Mouse (Mus musculus) hindbrain, embryonic 10.5 days (tissue): ENCODE results near the gene Ranbp3. TPM values are rescaled to one million over a fixed set of nuclear protein-coding genes. Genes with fewer than 3 reads are reported as not detected.

Source experiments
- DNase-seq: peaks from one replicate; pipeline ENCODE4 v3.0.0-alpha.2; 2017; ENCODE audit warnings: low spot score
- H3K27ac ChIP-seq: fragments of 300-500 bp; sonication (generic); 2 replicates; pipeline ENCODE4 v1.5.1; 2016; ENCODE audit warnings: mild to moderate bottlenecking, moderate library complexity
- H3K27me3 ChIP-seq: fragments of 300-500 bp; sonication (generic); 2 replicates; pipeline ENCODE4 v1.6.1; 2016; ENCODE audit warnings: mild to moderate bottlenecking; ENCODE audit not compliant: poor library complexity, insufficient read depth, severe bottlenecking
- H3K36me3 ChIP-seq: fragments of 300-500 bp; sonication (generic); 2 replicates; pipeline ENCODE4 v1.6.1; 2016; ENCODE audit warnings: mild to moderate bottlenecking, moderate library complexity
- H3K4me1 ChIP-seq: fragments of 300-500 bp; sonication (generic); replicated peaks from 2 replicates; pipeline ENCODE4 v1.6.1; 2016; ENCODE audit warnings: mild to moderate bottlenecking
- H3K4me3 ChIP-seq: fragments of 300-500 bp; sonication (generic); 2 replicates; pipeline ENCODE4 v1.5.1; 2016; ENCODE audit warnings: mild to moderate bottlenecking, moderate library complexity
- H3K9me3 ChIP-seq: fragments of 300-500 bp; sonication (generic); 2 replicates; pipeline ENCODE4 v1.6.1; 2016; ENCODE audit warnings: mild to moderate bottlenecking, moderate library complexity
- WGBS: fragments of 180-500 bp; shearing (Covaris S2); methylation state at CpG from one replicate; pipeline ENCODE4 v1.1.7; 2016; 5-methylcytosine and 5-hydroxymethylcytosine counted together
- polyA plus RNA-seq: library from polyadenylated mRNA; unstranded; fragments of >200 nt; fragmentation: Nextera tagmentation; extraction: Ambion mirVana; gene quantifications from 2 replicates; pipeline ENCODE4 v1.2.1, GENCODE M21; 2016

Ranbp3 gene
- polyA plus RNA-seq, 1 experiment from 2014 or later = 130 TPM

- Histone ChIP-seq H3K27me3 (no peaks in the 10 kb centered on the region), H3K27ac (no peak overlapping the region), H3K36me3 (no peaks in the 10 kb centered on the region), H3K9me3 (no peaks in the 10 kb centered on the region), H3K4me1 (no peaks in the 10 kb centered on the region), H3K4me3 (no peak overlapping the region)
- 80% methylated on average over 2 of the region's 2 CpGs for WGBS
- DNase-seq = no peak
These were observed 18.3 kb upstream of the Ranbp3 start for GRCm38 (mm10) chr17:56654771-56655170.

- Histone ChIP-seq H3K27me3 (no peaks in the 10 kb centered on the region), H3K27ac (no peak overlapping the region), H3K36me3 (no peaks in the 10 kb centered on the region), H3K4me1 (peaks cover 2% of the 10 kb centered on the region), H3K9me3 (no peaks in the 10 kb centered on the region), H3K4me3 (no peak overlapping the region)
- DNase-seq = no peak
- WGBS = 83% methylated on average over 3 of the region's 3 CpGs
These were observed 17.8 kb upstream of the Ranbp3 start for GRCm38 (mm10) chr17:56655311-56655710.

GRCm38 (mm10) chr17:56656171-56656570 lies 16.9 kb upstream of the Ranbp3 start:
- DNase-seq = no peak
- H3K4me3 ChIP-seq = no peak overlapping the region
- H3K27me3 ChIP-seq = no peaks in the 10 kb centered on the region
- no peaks in the 10 kb centered on the region for H3K36me3 ChIP-seq
- WGBS = 91% methylated on average over 6 of the region's 6 CpGs
- H3K4me1 ChIP-seq = peaks cover 8% of the 10 kb centered on the region
- no peaks in the 10 kb centered on the region for H3K9me3 ChIP-seq
- no peak overlapping the region for H3K27ac ChIP-seq

- Histone ChIP-seq H3K36me3 (no peaks in the 10 kb centered on the region), H3K4me3 (peak overlapping the region; percentile 40), H3K9me3 (no peaks in the 10 kb centered on the region), H3K27me3 (peaks cover 22% of the 10 kb centered on the region), H3K27ac (peak overlapping the region; percentile 82), H3K4me1 (peaks cover 32% of the 10 kb centered on the region)
- DNase-seq = no peak
- WGBS = 57% methylated on average over 3 of the region's 3 CpGs
These were observed 9.4 kb upstream of the Ranbp3 start for GRCm38 (mm10) chr17:56663659-56664058.

- H3K4me1 ChIP-seq = peaks cover 37% of the 10 kb centered on the region
- peak overlapping the region; percentile 40 for H3K4me3 ChIP-seq
- peak overlapping the region; percentile 82 for H3K27ac ChIP-seq
- peaks cover 22% of the 10 kb centered on the region for H3K27me3 ChIP-seq
- 2% methylated on average over 10 of the region's 10 CpGs for WGBS
- no peaks in the 10 kb centered on the region for H3K9me3 ChIP-seq
- DNase-seq = peak; percentile 70
- no peaks in the 10 kb centered on the region for H3K36me3 ChIP-seq
These were observed 8.8 kb upstream of the Ranbp3 start for GRCm38 (mm10) chr17:56664333-56664732.

- no peaks in the 10 kb centered on the region for H3K9me3 ChIP-seq
- no peak overlapping the region for H3K4me3 ChIP-seq
- H3K4me1 ChIP-seq = peaks cover 28% of the 10 kb centered on the region
- no peak for DNase-seq
- peaks cover 25% of the 10 kb centered on the region for H3K27me3 ChIP-seq
- no peak overlapping the region for H3K27ac ChIP-seq
- H3K36me3 ChIP-seq = no peaks in the 10 kb centered on the region
- 93% methylated on average over 4 of the region's 4 CpGs for WGBS
These were observed 6.7 kb upstream of the Ranbp3 start for GRCm38 (mm10) chr17:56666384-56666783.

- no peaks in the 10 kb centered on the region for H3K36me3 ChIP-seq
- no peaks in the 10 kb centered on the region for H3K9me3 ChIP-seq
- no peak for DNase-seq
- H3K4me3 ChIP-seq = no peak overlapping the region; the same call in 1 of the 2 replicates
- H3K27me3 ChIP-seq = peaks cover 25% of the 10 kb centered on the region
- peaks cover 33% of the 10 kb centered on the region for H3K4me1 ChIP-seq
- H3K27ac ChIP-seq = no peak overlapping the region
- WGBS = 72% methylated on average over 3 of the region's 3 CpGs
These were observed 5.5 kb upstream of the Ranbp3 start for GRCm38 (mm10) chr17:56667591-56667990.

GRCm38 (mm10) chr17:56668384-56669144 lies 4.5 kb upstream of the Ranbp3 start:
- peak; percentile 89 for DNase-seq
- Histone ChIP-seq H3K4me1 (peaks cover 35% of the 10 kb centered on the region), H3K9me3 (no peaks in the 10 kb centered on the region), H3K4me3 (peak overlapping the region; percentile 55), H3K27ac (no peak overlapping the region), H3K27me3 (peaks cover 25% of the 10 kb centered on the region), H3K36me3 (0 out of 2 replicates have a peak, but pooled peaks cover 2% of the 10 kb centered on the region)
- WGBS = 7% methylated on average over 31 of the region's 31 CpGs

- peaks cover 32% of the 10 kb centered on the region for H3K4me1 ChIP-seq
- no peak overlapping the region for H3K4me3 ChIP-seq
- no peaks in the 10 kb centered on the region for H3K9me3 ChIP-seq
- WGBS = 86% methylated on average over 8 of the region's 8 CpGs
- H3K27ac ChIP-seq = no peak overlapping the region
- H3K27me3 ChIP-seq = peaks cover 25% of the 10 kb centered on the region
- no peak for DNase-seq
- peaks cover 5% of the 10 kb centered on the region for H3K36me3 ChIP-seq
These were observed 3.3 kb upstream of the Ranbp3 start for GRCm38 (mm10) chr17:56669766-56670165.

- 2% methylated on average over 37 of the region's 37 CpGs for WGBS
- Histone ChIP-seq H3K27me3 (0 out of 2 replicates have a peak, but pooled peaks cover 4% of the 10 kb centered on the region), H3K36me3 (peaks cover 42% of the 10 kb centered on the region), H3K4me1 (peaks cover 43% of the 10 kb centered on the region), H3K9me3 (no peaks in the 10 kb centered on the region), H3K27ac (peak overlapping the region; percentile 97), H3K4me3 (peak overlapping the region; percentile 99)
- no peak for DNase-seq
These were observed 738 bp downstream of the Ranbp3 start for GRCm38 (mm10) chr17:56673647-56674416.

GRCm38 (mm10) chr17:56681791-56682190 lies 8.7 kb downstream of the Ranbp3 start:
- Histone ChIP-seq H3K27me3 (no peaks in the 10 kb centered on the region), H3K4me1 (peaks cover 6% of the 10 kb centered on the region; the same call in 1 of the 2 replicates), H3K27ac (no peak overlapping the region), H3K9me3 (no peaks in the 10 kb centered on the region), H3K36me3 (peaks cover 97% of the 10 kb centered on the region), H3K4me3 (no peak overlapping the region)
- 80% methylated on average over 4 of the region's 4 CpGs for WGBS
- no peak for DNase-seq

- 85% methylated on average over 3 of the region's 3 CpGs for WGBS
- peaks cover 97% of the 10 kb centered on the region for H3K36me3 ChIP-seq
- no peaks in the 10 kb centered on the region for H3K9me3 ChIP-seq
- H3K4me3 ChIP-seq = no peak overlapping the region
- DNase-seq = no peak
- H3K27ac ChIP-seq = no peak overlapping the region
- no peaks in the 10 kb centered on the region for H3K27me3 ChIP-seq
- no peaks in the 10 kb centered on the region for H3K4me1 ChIP-seq
These were observed 9.8 kb downstream of the Ranbp3 start for GRCm38 (mm10) chr17:56682880-56683279.

- 86% methylated on average over 5 of the region's 5 CpGs for WGBS
- no peak overlapping the region for H3K27ac ChIP-seq
- peaks cover 100% of the 10 kb centered on the region for H3K36me3 ChIP-seq
- H3K9me3 ChIP-seq = no peaks in the 10 kb centered on the region
- no peak overlapping the region for H3K4me3 ChIP-seq
- no peaks in the 10 kb centered on the region for H3K27me3 ChIP-seq
- DNase-seq = no peak
- H3K4me1 ChIP-seq = no peaks in the 10 kb centered on the region
These were observed 10.5 kb downstream of the Ranbp3 start for GRCm38 (mm10) chr17:56683546-56684140.
